ENCODE assay signal across 9 mouse cellular contexts in genomic region chr8:46737907-46738306, GRCm38 (mm10). TPM values are rescaled to one million over a fixed set of nuclear protein-coding genes. Genes with fewer than 3 reads are reported as not detected.
DNase-seq lines count a peak whose midpoint lies in the region; ATAC-seq and TF ChIP-seq lines count a peak whose summit lies in the region.
"Had no signal": no experiment of that assay in that cellular context is flagged by ENCODE, and none has a peak within 500 bp of the region (broad histone marks: within the 10 kb centered on the region; RNA-seq: fewer than 3 reads in every experiment).

No protein-coding gene starts in this region.

- WGBS in hindbrain, embryonic 10.5 days: 79% methylated on average over 3 of the region's 3 CpGs
- 64% methylated on average over 3 of the region's 3 CpGs for WGBS in hindbrain, embryonic 16.5 days
- WGBS in embryonic facial prominence, embryonic 15.5 days: 65% methylated on average over 3 of the region's 3 CpGs
- 70% methylated on average over 3 of the region's 3 CpGs for WGBS in stomach, postnatal 0 days
- 76% methylated on average over 3 of the region's 3 CpGs for WGBS in hindbrain, embryonic 11.5 days

- no peak for TF ChIP-seq EP300 in stomach, postnatal 0 days (optimal IDR thresholded peaks at IDR 0.05)

- peaks cover 5% of the 10 kb centered on the region; the same call in 1 of the 2 replicates for H3K27me3 ChIP-seq in hindbrain, embryonic 10.5 days (ENCODE audit: insufficient read depth, poor library complexity, severe bottlenecking)
- H3K27me3 ChIP-seq in hindbrain, embryonic 16.5 days (replicated peaks; ENCODE audit: control insufficient read depth, insufficient read depth, low read length): no peaks in the 10 kb centered on the region
- H3K27me3 ChIP-seq in embryonic facial prominence, embryonic 15.5 days: no peaks in the 10 kb centered on the region
- no peaks in the 10 kb centered on the region for H3K27me3 ChIP-seq in stomach, postnatal 0 days (ENCODE audit: control insufficient read depth, insufficient read depth, low read length)
- H3K27me3 ChIP-seq in hindbrain, embryonic 11.5 days (ENCODE audit: control insufficient read depth, insufficient read depth, low read length): no peaks in the 10 kb centered on the region
- H3K27me3 ChIP-seq: Patski had no signal

- no peak overlapping the region for H3K27ac ChIP-seq in hindbrain, embryonic 10.5 days
- no peak overlapping the region for H3K27ac ChIP-seq in hindbrain, embryonic 16.5 days (ENCODE audit: low read depth, low read length)
- H3K27ac ChIP-seq in embryonic facial prominence, embryonic 15.5 days (replicated peaks): peak overlapping the region; percentile 95; the same call in 1 of the 2 replicates
- H3K27ac ChIP-seq in stomach, postnatal 0 days (replicated peaks): 0 out of 2 replicates have a peak overlapping the region, but pooled peaks have one; percentile 13
- no peak overlapping the region; the same call in 1 of the 2 replicates for H3K27ac ChIP-seq in hindbrain, embryonic 11.5 days (ENCODE audit: low read depth, low read length)

- peaks cover 31% of the 10 kb centered on the region for H3K4me1 ChIP-seq in hindbrain, embryonic 10.5 days (replicated peaks)
- H3K4me1 ChIP-seq in hindbrain, embryonic 16.5 days (ENCODE audit: control insufficient read depth, insufficient read depth, low read depth, low read length): peaks cover 4% of the 10 kb centered on the region
- peaks cover 20% of the 10 kb centered on the region for H3K4me1 ChIP-seq in embryonic facial prominence, embryonic 15.5 days
- H3K4me1 ChIP-seq in stomach, postnatal 0 days (replicated peaks; ENCODE audit: control insufficient read depth, insufficient read depth): no peaks in the 10 kb centered on the region; the same call in 1 of the 2 replicates
- H3K4me1 ChIP-seq in hindbrain, embryonic 11.5 days (replicated peaks; ENCODE audit: control insufficient read depth, insufficient read depth, low read length): no peaks in the 10 kb centered on the region; the same call in 1 of the 2 replicates

- peaks cover 11% of the 10 kb centered on the region for H3K9me3 ChIP-seq in hindbrain, embryonic 10.5 days
- H3K9me3 ChIP-seq in hindbrain, embryonic 16.5 days (ENCODE audit: control insufficient read depth, low read length): no peaks in the 10 kb centered on the region; the same call in 1 of the 2 replicates
- no peaks in the 10 kb centered on the region; the same call in 1 of the 2 replicates for H3K9me3 ChIP-seq in embryonic facial prominence, embryonic 15.5 days (replicated peaks)
- no peaks in the 10 kb centered on the region for H3K9me3 ChIP-seq in stomach, postnatal 0 days (ENCODE audit: control insufficient read depth, low read length)
- no peaks in the 10 kb centered on the region for H3K9me3 ChIP-seq in hindbrain, embryonic 11.5 days (ENCODE audit: control insufficient read depth, low read length)

- no peak for ATAC-seq in hindbrain, embryonic 16.5 days
- ATAC-seq in embryonic facial prominence, embryonic 15.5 days (ENCODE audit: insufficient number of reproducible peaks, low FRiP score, low TSS enrichment, low read depth): no peak
- no peak for ATAC-seq in stomach, postnatal 0 days (ENCODE audit: low FRiP score, low TSS enrichment)
- ATAC-seq in hindbrain, embryonic 11.5 days (ENCODE audit: low FRiP score): no peak
- ATAC-seq: Patski had no signal

- peaks cover 9% of the 10 kb centered on the region for H3K36me3 ChIP-seq in hindbrain, embryonic 10.5 days
- H3K36me3 ChIP-seq in hindbrain, embryonic 16.5 days (ENCODE audit: control insufficient read depth, insufficient read depth, low read length): no peaks in the 10 kb centered on the region
- no peaks in the 10 kb centered on the region for H3K36me3 ChIP-seq in embryonic facial prominence, embryonic 15.5 days
- H3K36me3 ChIP-seq in stomach, postnatal 0 days (ENCODE audit: control insufficient read depth, insufficient read depth, low read length): no peaks in the 10 kb centered on the region
- no peaks in the 10 kb centered on the region for H3K36me3 ChIP-seq in hindbrain, embryonic 11.5 days (ENCODE audit: control insufficient read depth, insufficient read depth, low read length)

- H3K9ac ChIP-seq in hindbrain, embryonic 16.5 days (ENCODE audit: low read depth, low read length): no peak overlapping the region
- H3K9ac ChIP-seq in embryonic facial prominence, embryonic 15.5 days: no peak overlapping the region
- no peak overlapping the region for H3K9ac ChIP-seq in stomach, postnatal 0 days (ENCODE audit: low read length)
- H3K9ac ChIP-seq in hindbrain, embryonic 11.5 days (ENCODE audit: low read depth, low read length): no peak overlapping the region

- no peak overlapping the region for H3K4me2 ChIP-seq in hindbrain, embryonic 16.5 days (ENCODE audit: low read length)
- no peak overlapping the region for H3K4me2 ChIP-seq in embryonic facial prominence, embryonic 15.5 days (replicated peaks)
- peak overlapping the region; percentile 81 for H3K4me2 ChIP-seq in stomach, postnatal 0 days (replicated peaks; ENCODE audit: low read depth)
- H3K4me2 ChIP-seq in hindbrain, embryonic 11.5 days (replicated peaks; ENCODE audit: low read depth, low read length): no peak overlapping the region

- no peak for DNase-seq in hindbrain, embryonic 10.5 days (ENCODE audit: low spot score)
- peak; percentile 61 for DNase-seq in NIH3T3 (ENCODE audit: low read depth)
- peak; percentile 31 to 39 for DNase-seq in kidney, postnatal 4 days
- DNase-seq in stomach, postnatal 0 days (ENCODE audit: low spot score): no peak
- DNase-seq in layer of hippocampus, postnatal 14 days (ENCODE audit: low spot score in 2 of 2): no peak
- no peak for DNase-seq in hindbrain, embryonic 11.5 days (ENCODE audit: low spot score)

- H3K4me3 ChIP-seq in hindbrain, embryonic 10.5 days: peak overlapping the region; percentile 81; the same call in 1 of the 2 replicates
- no peak overlapping the region for H3K4me3 ChIP-seq in hindbrain, embryonic 16.5 days (ENCODE audit: low read length)
- no peak overlapping the region for H3K4me3 ChIP-seq in embryonic facial prominence, embryonic 15.5 days (replicated peaks)
- no peak overlapping the region for H3K4me3 ChIP-seq in stomach, postnatal 0 days (ENCODE audit: low read depth, low read length)
- no peak overlapping the region for H3K4me3 ChIP-seq in hindbrain, embryonic 11.5 days (ENCODE audit: low read depth, low read length)

- TF ChIP-seq CTCF in stomach, postnatal 0 days (IDR thresholded peaks at IDR 0.05; ENCODE audit: low read depth): no peak

RNA-seq across cellular contexts. Expression of gene Irf2, which starts 1.6 kb away (rescaled TPM):
- 9.1 TPM in 2 replicates for polyA plus RNA-seq in hindbrain, embryonic 10.5 days (2016; fragmentation: Nextera tagmentation; extraction: Ambion mirVana)
- polyA plus RNA-seq in hindbrain, embryonic 16.5 days (2015; fragmentation: Nextera tagmentation; extraction: Ambion mirVana): 11.1 TPM in 2 replicates
- polyA plus RNA-seq in embryonic facial prominence, embryonic 15.5 days (2015; fragmentation: Nextera tagmentation; extraction: Ambion mirVana): 19.7 and 21.0 TPM in 2 replicates
- polyA plus RNA-seq in stomach, postnatal 0 days (2015; fragmentation: Nextera tagmentation; extraction: Ambion mirVana): 23.3 and 27.0 TPM in 2 replicates
- total RNA-seq in layer of hippocampus, postnatal 14 days (2021): 10 to 100 TPM; 48.9 to 51.1 TPM
- polyA plus RNA-seq in hindbrain, embryonic 11.5 days (2014; fragmentation: Nextera tagmentation; extraction: Ambion mirVana): 11.1 and 14.3 TPM in 2 replicates

Comparison
In these comparisons a context has a peak if more than half of its experiments do, and no peak if none do; other contexts are left out.
1. DNase-seq: peak in NIH3T3 (single experiment) and kidney, postnatal 4 days (2 of 2); none in hindbrain, embryonic 10.5 days (single experiment), stomach, postnatal 0 days (single experiment), layer of hippocampus, postnatal 14 days (0 of 2) and hindbrain, embryonic 11.5 days (single experiment).
2. H3K27ac ChIP-seq: peak in embryonic facial prominence, embryonic 15.5 days (single experiment) and stomach, postnatal 0 days (single experiment); none in hindbrain, embryonic 10.5 days (single experiment), hindbrain, embryonic 16.5 days (single experiment) and hindbrain, embryonic 11.5 days (single experiment).